Mouse (Mus musculus) hindbrain, embryonic 16.5 days (tissue): ENCODE results near the gene Il22. TPM values are rescaled to one million over a fixed set of nuclear protein-coding genes. Genes with fewer than 3 reads are reported as not detected.
"Not testable (repeated sequence)": the region's sequence is repeated elsewhere in the genome, so short reads cannot be mapped to it uniquely, and the experiment has no call there.

Experiments used
- ATAC-seq: fragments of 200-750 bp; cut with Nextera tagmentation; 2 replicates; pipeline ENCODE4 v1.8.0; 2017; ENCODE audit warnings: moderate TSS enrichment, moderate library complexity
- H3K27ac ChIP-seq: fragments of 300-500 bp; sonication (generic); 2 replicates; pipeline ENCODE4 v1.5.1; 2014; ENCODE audit warnings: low read depth, mild to moderate bottlenecking, control low read depth, low read length, moderate library complexity
- H3K27me3 ChIP-seq: fragments of 300-500 bp; sonication (generic); replicated peaks from 2 replicates; pipeline ENCODE4 v1.6.1; 2014; ENCODE audit warnings: low read length; ENCODE audit not compliant: control insufficient read depth, insufficient read depth
- H3K36me3 ChIP-seq: fragments of 300-500 bp; sonication (generic); 2 replicates; pipeline ENCODE4 v1.6.1; 2014; ENCODE audit warnings: mild to moderate bottlenecking, low read length, moderate library complexity, mixed read lengths; ENCODE audit not compliant: control insufficient read depth, insufficient read depth
- H3K4me1 ChIP-seq: fragments of 300-500 bp; sonication (generic); 2 replicates; pipeline ENCODE4 v1.6.1; 2014; ENCODE audit warnings: low read depth, low read length; ENCODE audit not compliant: control insufficient read depth, insufficient read depth
- H3K4me2 ChIP-seq: fragments of 300-500 bp; sonication (generic); 2 replicates; pipeline ENCODE4 v1.6.1; 2014; ENCODE audit warnings: mild to moderate bottlenecking, low read length, control low read depth, moderate library complexity
- H3K4me3 ChIP-seq: fragments of 300-500 bp; sonication (generic); 2 replicates; pipeline ENCODE4 v1.5.1; 2014; ENCODE audit warnings: mild to moderate bottlenecking, low read length, control low read depth, moderate library complexity
- H3K9ac ChIP-seq: fragments of 300-500 bp; sonication (generic); 2 replicates; pipeline ENCODE4 v1.6.1; 2014; ENCODE audit warnings: low read depth, mild to moderate bottlenecking, control low read depth, low read length, moderate library complexity
- H3K9me3 ChIP-seq: fragments of 300-500 bp; sonication (generic); 2 replicates; pipeline ENCODE4 v1.6.1; 2014; ENCODE audit warnings: mild to moderate bottlenecking, low read length, moderate library complexity; ENCODE audit not compliant: control insufficient read depth
- WGBS: fragments of 180-500 bp; shearing (Covaris S2); extraction: QIAGEN DNeasy Blood & Tissue Kit; methylation state at CpG from one replicate; pipeline ENCODE4 v1.1.7; 2014; 5-methylcytosine and 5-hydroxymethylcytosine counted together
- polyA plus RNA-seq: library from polyadenylated mRNA; unstranded; fragments of >200 nt; fragmentation: Nextera tagmentation; extraction: Ambion mirVana; gene quantifications from 2 replicates; pipeline ENCODE4 v1.2.1, GENCODE M21; 2015

Gene Il22
- 0.16 and 0.41 TPM in 2 replicates for polyA plus RNA-seq

DNA sequence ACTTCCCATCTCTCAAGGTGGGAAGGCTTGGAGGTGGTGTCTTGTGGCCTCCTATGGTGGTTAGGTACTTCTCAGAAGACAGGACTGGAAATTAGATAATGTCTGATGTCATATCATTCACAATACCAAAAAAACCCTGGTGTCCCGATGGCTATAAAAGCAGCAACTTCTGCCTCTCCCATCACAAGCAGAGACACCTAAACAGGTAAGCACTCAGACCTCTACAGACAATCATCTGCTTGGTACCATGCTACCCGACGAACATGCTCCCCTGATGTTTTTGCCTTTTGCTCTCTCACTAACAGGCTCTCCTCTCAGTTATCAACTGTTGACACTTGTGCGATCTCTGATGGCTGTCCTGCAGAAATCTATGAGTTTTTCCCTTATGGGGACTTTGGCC, at the start of gene Il22:
Gene Il22 (plus strand): TSS at position 301 of the 400 bp plus-strand sequence.
- no peak within 1 kb of the TSS for H3K27ac ChIP-seq
- ATAC-seq, result no peak
- no peaks in the 10 kb centered on the region for H3K4me1 ChIP-seq
- no peak within 1 kb of the TSS for H3K4me2 ChIP-seq
- H3K36me3 ChIP-seq, result no peaks in the 10 kb centered on the region
- H3K9me3 ChIP-seq, result no peaks in the 10 kb centered on the region
- WGBS, result 94% methylated on average over 4 of the region's 4 CpGs
- no peak within 1 kb of the TSS for H3K9ac ChIP-seq
- H3K27me3 ChIP-seq, result no peaks in the 10 kb centered on the region
- H3K4me3 ChIP-seq, result no peak within 1 kb of the TSS

DNA sequence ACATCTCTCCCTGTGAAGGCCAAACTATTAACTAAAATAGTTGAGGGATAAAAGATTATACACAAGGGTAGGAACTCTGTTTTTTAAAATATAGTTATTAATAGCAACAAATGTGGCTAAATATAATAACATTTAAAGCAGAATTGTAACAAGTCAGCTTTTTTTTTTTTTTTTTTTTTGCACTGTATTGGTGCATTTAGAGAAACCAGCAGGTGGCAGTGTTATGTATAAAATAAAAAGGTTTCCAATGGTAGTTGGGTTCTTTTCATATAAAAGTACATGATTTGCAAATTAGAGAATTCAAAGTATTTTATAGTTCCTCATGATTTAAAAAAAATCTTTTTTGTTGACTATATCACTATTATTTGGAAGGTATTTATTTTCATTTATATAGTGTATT, 48.8 kb upstream of the Il22 start:
- Histone ChIP-seq H3K4me3 (no peak overlapping the region), H3K27ac (no peak overlapping the region), H3K36me3 (peaks cover 25% of the 10 kb centered on the region), H3K9ac (no peak overlapping the region), H3K4me1 (no peaks in the 10 kb centered on the region), H3K9me3 (no peaks in the 10 kb centered on the region), H3K4me2 (no peak overlapping the region), H3K27me3 (no peaks in the 10 kb centered on the region)
- ATAC-seq, result no peak

DNA sequence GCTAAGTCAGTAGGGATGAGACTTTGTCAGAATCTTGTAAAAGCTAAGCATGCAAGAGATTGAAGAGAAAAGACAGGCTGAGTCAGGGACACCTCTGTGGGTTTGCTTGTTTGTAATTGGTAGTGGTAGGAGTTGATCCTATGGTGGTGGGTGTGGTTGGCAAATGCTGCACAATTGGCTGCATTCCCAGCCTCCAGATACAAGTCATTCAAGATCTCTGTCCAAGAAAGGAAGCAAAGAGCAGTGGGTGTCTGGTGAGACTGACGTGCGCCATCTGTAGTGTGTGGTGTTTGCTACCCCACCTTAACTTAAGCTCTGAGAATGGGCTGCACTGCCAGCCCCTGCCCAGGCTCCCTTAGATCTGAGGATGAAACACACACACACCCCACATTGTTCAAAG, 43.6 kb upstream of the Il22 start:
- H3K27me3 ChIP-seq, result no peaks in the 10 kb centered on the region

GRCm38 (mm10) chr10:118169212-118169611, 35.5 kb upstream of the Il22 start:
- Histone ChIP-seq H3K4me3 (no peak overlapping the region), H3K36me3 (peaks cover 3% of the 10 kb centered on the region; the same call in 1 of the 2 replicates), H3K27ac (no peak overlapping the region), H3K9ac (no peak overlapping the region), H3K4me2 (no peak overlapping the region), H3K9me3 (no peaks in the 10 kb centered on the region), H3K27me3 (no peaks in the 10 kb centered on the region), H3K4me1 (no peaks in the 10 kb centered on the region)
- ATAC-seq, result no peak
- 59% methylated on average over 12 of the region's 12 CpGs for WGBS

More for the DNA sequence above, 43.6 kb upstream of the Il22 start:
- no peaks in the 10 kb centered on the region for H3K4me1 ChIP-seq
- H3K27ac ChIP-seq, result no peak overlapping the region
- 97% methylated on average over 2 of the region's 2 CpGs for WGBS
- H3K9ac ChIP-seq, result no peak overlapping the region
- H3K36me3 ChIP-seq, result peaks cover 20% of the 10 kb centered on the region
- H3K4me2 ChIP-seq, result no peak overlapping the region
- no peak overlapping the region for H3K4me3 ChIP-seq
- H3K9me3 ChIP-seq, result no peaks in the 10 kb centered on the region
- ATAC-seq, result no peak

DNA sequence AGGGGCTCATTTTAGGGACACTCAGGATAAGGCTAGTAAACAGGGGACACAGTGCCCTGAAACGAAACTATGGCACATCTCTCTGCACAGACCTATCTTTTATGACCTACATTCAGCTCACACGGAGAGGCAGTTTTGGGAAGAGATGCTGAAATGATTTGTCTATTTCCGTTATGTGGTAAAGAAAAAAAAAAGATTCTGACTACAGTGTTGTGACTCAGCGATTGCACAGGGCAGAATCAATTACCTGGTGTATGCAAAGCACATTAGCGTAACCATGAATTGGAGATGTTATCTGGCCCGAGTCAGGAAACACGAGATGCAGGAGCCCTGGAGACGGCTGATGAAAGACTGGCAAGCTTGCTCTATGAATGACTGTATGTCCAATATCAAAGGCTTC, 32.3 kb upstream of the Il22 start:
- Histone ChIP-seq H3K4me1 (no peaks in the 10 kb centered on the region), H3K27me3 (no peaks in the 10 kb centered on the region), H3K4me3 (no peak overlapping the region), H3K27ac (no peak overlapping the region), H3K4me2 (no peak overlapping the region), H3K36me3 (no peaks in the 10 kb centered on the region), H3K9me3 (no peaks in the 10 kb centered on the region), H3K9ac (no peak overlapping the region)
- WGBS, result 74% methylated on average over 8 of the region's 8 CpGs
- no peak for ATAC-seq

- ATAC-seq, result no peak
Observed at GRCm38 (mm10) chr10:118172876-118173275, 31.9 kb upstream of the Il22 start.

GRCm38 (mm10) chr10:118175542-118175941, 29.2 kb upstream of the Il22 start:
- H3K9me3 ChIP-seq, H3K9ac ChIP-seq, H3K4me1 ChIP-seq, H3K4me3 ChIP-seq, H3K4me2 ChIP-seq, ATAC-seq, H3K27ac ChIP-seq, H3K27me3 ChIP-seq, H3K36me3 ChIP-seq: not testable (repeated sequence)
- 87% methylated on average over 4 of the region's 4 CpGs for WGBS

More at GRCm38 (mm10) chr10:118172876-118173275, 31.9 kb upstream of the Il22 start:
- Histone ChIP-seq H3K36me3 (no peaks in the 10 kb centered on the region), H3K9ac (no peak overlapping the region), H3K9me3 (no peaks in the 10 kb centered on the region), H3K4me3 (no peak overlapping the region), H3K4me1 (no peaks in the 10 kb centered on the region), H3K27ac (no peak overlapping the region), H3K4me2 (no peak overlapping the region), H3K27me3 (no peaks in the 10 kb centered on the region)
- 93% methylated on average over 3 of the region's 3 CpGs for WGBS

- 76% methylated on average over 10 of the region's 10 CpGs for WGBS
Observed at GRCm38 (mm10) chr10:118178735-118179151, 26.0 kb upstream of the Il22 start.

GRCm38 (mm10) chr10:118179265-118179664, 25.5 kb upstream of the Il22 start:
- Histone ChIP-seq H3K27me3 (no peaks in the 10 kb centered on the region), H3K4me1 (no peaks in the 10 kb centered on the region), H3K9ac (no peak overlapping the region), H3K4me3 (no peak overlapping the region), H3K36me3 (no peaks in the 10 kb centered on the region), H3K9me3 (no peaks in the 10 kb centered on the region), H3K4me2 (no peak overlapping the region), H3K27ac (no peak overlapping the region)
- no peak for ATAC-seq
- 91% methylated on average over 11 of the region's 11 CpGs for WGBS

More at GRCm38 (mm10) chr10:118178735-118179151, 26.0 kb upstream of the Il22 start:
- H3K4me1 ChIP-seq, result no peaks in the 10 kb centered on the region
- H3K9me3 ChIP-seq, result no peaks in the 10 kb centered on the region
- H3K9ac ChIP-seq, result no peak overlapping the region
- H3K4me3 ChIP-seq, result no peak overlapping the region
- no peak overlapping the region for H3K4me2 ChIP-seq
- no peak overlapping the region for H3K27ac ChIP-seq
- H3K36me3 ChIP-seq, result no peaks in the 10 kb centered on the region
- no peak for ATAC-seq
- no peaks in the 10 kb centered on the region for H3K27me3 ChIP-seq

GRCm38 (mm10) chr10:118195150-118195549, 9.6 kb upstream of the Il22 start:
- not testable (repeated sequence) for H3K27ac ChIP-seq, H3K4me2 ChIP-seq, H3K4me3 ChIP-seq, H3K4me1 ChIP-seq, H3K9me3 ChIP-seq, ATAC-seq, H3K9ac ChIP-seq, H3K27me3 ChIP-seq, H3K36me3 ChIP-seq
- WGBS, result 37% methylated on average over 3 of the region's 3 CpGs
